Mouse (Mus musculus) intestine, embryonic 14.5 days (tissue): ENCODE data around the gene Kdsr. TPM values are rescaled to one million over a fixed set of nuclear protein-coding genes. Genes with fewer than 3 reads are reported as not detected.
A peak's percentile ranks its signal among the peaks of the same experiment; 100 is the strongest.
"Not testable (repeated sequence)": the region's sequence is repeated elsewhere in the genome, so short reads cannot be mapped to it uniquely, and the experiment has no call there.

Source experiments
- ATAC-seq: fragments of 200-750 bp; cut with Nextera tagmentation; replicated peaks from 2 replicates; pipeline ENCODE4 v1.8.0; 2017; ENCODE audit warnings: low read depth, moderate number of reproducible peaks, moderate TSS enrichment, moderate library complexity; ENCODE audit not compliant: low FRiP score, low TSS enrichment
- DNase-seq: peaks from one replicate; pipeline ENCODE4 v3.0.0-alpha.2; 2018; ENCODE audit warnings: low spot score
- H3K27ac ChIP-seq: fragments of 300-500 bp; sonication (generic); 2 replicates; pipeline ENCODE4 v1.5.1; 2014; ENCODE audit warnings: low read depth, mild to moderate bottlenecking, control low read depth
- H3K27me3 ChIP-seq: fragments of 300-500 bp; sonication (generic); replicated peaks from 2 replicates; pipeline ENCODE4 v1.6.1; 2014; ENCODE audit warnings: low read length, control low read depth; ENCODE audit not compliant: control insufficient read depth, insufficient read depth
- H3K36me3 ChIP-seq: fragments of 300-500 bp; sonication (generic); 2 replicates; pipeline ENCODE4 v1.6.1; 2014; ENCODE audit warnings: low read length, control low read depth; ENCODE audit not compliant: control insufficient read depth, insufficient read depth
- H3K4me1 ChIP-seq: fragments of 300-500 bp; sonication (generic); replicated peaks from 2 replicates; pipeline ENCODE4 v1.6.1; 2014; ENCODE audit warnings: low read length, control low read depth, mixed read lengths; ENCODE audit not compliant: control insufficient read depth, insufficient read depth
- H3K4me2 ChIP-seq: fragments of 300-500 bp; sonication (generic); 2 replicates; pipeline ENCODE4 v1.6.1; 2014; ENCODE audit warnings: low read length
- H3K4me3 ChIP-seq: fragments of 300-500 bp; sonication (generic); 2 replicates; pipeline ENCODE4 v1.5.1; 2014; ENCODE audit warnings: low read depth, low read length, control low read depth, mixed read lengths
- H3K9ac ChIP-seq: fragments of 300-500 bp; sonication (generic); 2 replicates; pipeline ENCODE4 v1.6.1; 2014; ENCODE audit warnings: mild to moderate bottlenecking, low read length
- H3K9me3 ChIP-seq: fragments of 300-500 bp; sonication (generic); 2 replicates; pipeline ENCODE4 v1.6.1; 2016; ENCODE audit warnings: low read length, control low read depth; ENCODE audit not compliant: control insufficient read depth
- WGBS: fragments of 180-500 bp; shearing (Covaris S2); extraction: QIAGEN DNeasy Blood & Tissue Kit; methylation state at CpG from one replicate; pipeline ENCODE4 v1.1.7; 2014; 5-methylcytosine and 5-hydroxymethylcytosine counted together
- polyA plus RNA-seq: library from polyadenylated mRNA; unstranded; fragments of >200 nt; fragmentation: Nextera tagmentation; extraction: Ambion mirVana; gene quantifications from 2 replicates; pipeline ENCODE4 v1.2.1, GENCODE M21; 2014

The Kdsr gene
- polyA plus RNA-seq, 1 experiment from 2014 or later = 13.5 TPM

DNA sequence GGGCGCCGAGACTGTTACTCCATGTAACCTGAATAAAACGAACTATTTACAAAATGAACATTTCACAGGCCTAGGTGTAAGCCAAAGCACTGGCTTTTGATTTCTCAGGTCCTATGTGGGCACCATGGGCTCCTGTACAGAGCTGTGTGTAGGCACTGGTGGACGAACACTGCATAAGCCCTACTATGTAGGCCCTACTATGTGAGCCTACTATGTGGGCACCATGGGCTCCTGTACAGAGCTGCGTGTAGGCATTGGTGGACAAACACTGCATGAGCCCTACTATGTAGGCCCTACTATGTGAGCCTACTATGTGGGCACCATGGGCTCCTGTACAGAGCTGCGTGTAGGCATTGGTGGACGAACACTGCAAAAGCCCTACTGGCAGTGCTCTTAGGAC is 41.8 kb downstream of the Kdsr start:
- not testable (repeated sequence) for H3K27ac ChIP-seq, H3K9ac ChIP-seq, H3K4me2 ChIP-seq, ATAC-seq, H3K9me3 ChIP-seq, H3K27me3 ChIP-seq, DNase-seq, H3K4me1 ChIP-seq, H3K4me3 ChIP-seq, H3K36me3 ChIP-seq
- 71% methylated on average over 7 of the region's 7 CpGs for WGBS

GRCm38 (mm10) chr1:106717071-106717601 is 42.4 kb downstream of the Kdsr start:
- no peak overlapping the region for H3K27ac ChIP-seq
- no peak overlapping the region for H3K4me2 ChIP-seq
- H3K27me3 ChIP-seq = no peaks in the 10 kb centered on the region
- no peak overlapping the region for H3K4me3 ChIP-seq
- ATAC-seq = no peak
- H3K4me1 ChIP-seq = peaks cover 8% of the 10 kb centered on the region
- no peak overlapping the region for H3K9ac ChIP-seq
- peak; percentile 82 for DNase-seq
- no peaks in the 10 kb centered on the region for H3K36me3 ChIP-seq
- 31% methylated on average over 7 of the region's 7 CpGs for whole genome bisulfite sequencing
- no peaks in the 10 kb centered on the region for H3K9me3 ChIP-seq

DNA sequence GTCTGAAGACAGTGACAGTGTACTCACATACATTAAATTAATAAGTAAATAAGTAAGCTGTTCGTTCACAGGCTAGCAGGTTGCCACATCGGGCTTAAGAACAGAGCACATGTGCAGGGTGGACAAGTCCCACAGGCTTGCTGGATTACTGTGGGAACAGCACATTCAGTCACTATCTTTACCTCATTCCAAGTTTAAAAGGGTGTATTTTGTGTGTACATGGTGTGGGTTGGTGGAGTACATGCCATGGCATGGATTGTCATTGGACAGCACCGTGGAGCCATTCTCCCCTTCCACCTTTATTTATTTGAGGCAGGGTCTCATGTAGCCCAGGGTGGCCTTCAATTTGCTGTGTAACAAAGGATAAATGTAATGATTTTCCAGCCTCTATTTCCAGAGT is 43.4 kb downstream of the Kdsr start:
- ATAC-seq (no peak), DNase-seq (no peak)
- H3K4me1 ChIP-seq = peaks cover 11% of the 10 kb centered on the region
- H3K9me3 ChIP-seq = no peaks in the 10 kb centered on the region
- no peak overlapping the region for H3K4me2 ChIP-seq
- WGBS = 83% methylated on average over 3 of the region's 3 CpGs
- H3K9ac ChIP-seq = no peak overlapping the region
- no peak overlapping the region for H3K27ac ChIP-seq
- no peaks in the 10 kb centered on the region for H3K36me3 ChIP-seq
- no peak overlapping the region for H3K4me3 ChIP-seq
- H3K27me3 ChIP-seq = no peaks in the 10 kb centered on the region

- 0 out of 2 replicates have a peak overlapping the region, but pooled peaks have one; percentile 92 for H3K27ac ChIP-seq
- no peak overlapping the region for H3K9ac ChIP-seq
- WGBS = 82% methylated on average over 13 of the region's 13 CpGs
- DNase-seq (no peak), ATAC-seq (no peak)
- no peaks in the 10 kb centered on the region for H3K27me3 ChIP-seq
- no peaks in the 10 kb centered on the region for H3K9me3 ChIP-seq
- peaks cover 11% of the 10 kb centered on the region for H3K4me1 ChIP-seq
- H3K4me2 ChIP-seq = no peak overlapping the region
- no peak overlapping the region for H3K4me3 ChIP-seq
- no peaks in the 10 kb centered on the region for H3K36me3 ChIP-seq
These were observed 44.1 kb downstream of the Kdsr start for GRCm38 (mm10) chr1:106715111-106716083.

DNA sequence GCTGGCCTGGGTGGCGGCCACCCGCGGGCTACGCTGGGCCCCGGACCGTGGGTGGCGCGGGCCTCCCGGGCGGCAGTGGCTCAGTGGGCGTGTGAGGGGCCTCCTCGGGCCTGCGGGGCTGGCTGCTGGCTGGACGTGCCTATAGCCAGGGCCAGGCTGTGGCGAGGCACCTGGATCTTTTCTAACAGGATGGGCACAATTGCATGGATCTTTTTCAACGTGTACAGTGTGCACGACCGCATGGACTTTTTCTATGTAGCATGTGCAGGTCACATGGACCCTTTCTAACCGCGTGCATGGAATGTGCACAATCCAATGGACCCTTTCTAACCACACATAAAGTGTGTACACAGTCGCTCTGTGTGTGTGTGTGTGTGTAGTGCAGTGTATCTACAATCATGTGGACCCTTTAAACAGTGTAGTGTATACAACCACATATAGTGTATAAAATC is 45.0 kb downstream of the Kdsr start:
- H3K27ac ChIP-seq = peak overlapping the region; percentile 92
- no peaks in the 10 kb centered on the region for H3K9me3 ChIP-seq
- no peaks in the 10 kb centered on the region for H3K27me3 ChIP-seq
- peaks cover 11% of the 10 kb centered on the region for H3K4me1 ChIP-seq
- WGBS = 4% methylated on average over 21 of the region's 21 CpGs
- H3K36me3 ChIP-seq = no peaks in the 10 kb centered on the region
- H3K4me3 ChIP-seq = peak overlapping the region; percentile 54
- ATAC-seq (peak; percentile 83), DNase-seq (peak; percentile 81)
- H3K9ac ChIP-seq = peak overlapping the region; percentile 83
- H3K4me2 ChIP-seq = peak overlapping the region; percentile 94

GRCm38 (mm10) chr1:106713621-106714529 is 45.7 kb downstream of the Kdsr start, which contains the start of gene Bcl2:
TSS of gene Bcl2 (minus strand) at chr1:106714274.
- WGBS = under 1% methylated on average over 64 of the region's 95 CpGs
- Histone ChIP-seq H3K9me3 (no peaks in the 10 kb centered on the region), H3K36me3 (no peaks in the 10 kb centered on the region), H3K4me1 (peaks cover 11% of the 10 kb centered on the region), H3K27ac (peak within 1 kb of the TSS; percentile 92), H3K27me3 (no peaks in the 10 kb centered on the region), H3K4me2 (peak within 1 kb of the TSS; percentile 94), H3K4me3 (peak within 1 kb of the TSS; percentile 54), H3K9ac (peak within 1 kb of the TSS; percentile 83)
- peak; percentile 86 for ATAC-seq
- peak; percentile 88 for DNase-seq

DNA sequence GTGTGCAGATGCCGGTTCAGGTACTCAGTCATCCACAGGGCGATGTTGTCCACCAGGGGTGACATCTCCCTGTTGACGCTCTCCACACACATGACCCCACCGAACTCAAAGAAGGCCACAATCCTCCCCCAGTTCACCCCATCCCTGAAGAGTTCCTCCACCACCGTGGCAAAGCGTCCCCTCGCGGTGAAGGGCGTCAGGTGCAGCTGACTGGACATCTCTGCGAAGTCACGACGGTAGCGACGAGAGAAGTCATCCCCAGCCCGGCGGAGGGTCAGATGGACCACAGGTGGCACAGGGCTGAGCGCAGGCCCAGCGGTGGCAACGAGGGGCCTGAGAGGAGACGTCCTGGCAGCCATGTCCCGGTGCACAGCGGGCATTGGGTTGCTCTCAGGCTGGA is 47.2 kb downstream of the Kdsr start:
- no peak; the same call in 1 of the 2 replicates for ATAC-seq
- Histone ChIP-seq H3K9me3 (no peaks in the 10 kb centered on the region), H3K9ac (peak overlapping the region; percentile 83), H3K4me2 (peak overlapping the region; percentile 94), H3K4me3 (peak overlapping the region; percentile 54), H3K36me3 (no peaks in the 10 kb centered on the region), H3K27me3 (no peaks in the 10 kb centered on the region), H3K27ac (no peak overlapping the region), H3K4me1 (peaks cover 20% of the 10 kb centered on the region)
- DNase-seq = peak; percentile 71
- WGBS = 8% methylated on average over 21 of the region's 22 CpGs
